Mouse (Mus musculus): ENCODE measurements at regions not wholly inside any gene's neighbourhood (a gene's known extent, or its start where the extent isn't known, plus 50 kb on each side); places are given as distances from the start of the nearest gene placed in this dataset.

- peak; percentile 38 for DNase-seq
Observed at GRCm38 (mm10) chr12:26067866-26068684, 347.0 kb downstream of the Rnf144a start.

DNA sequence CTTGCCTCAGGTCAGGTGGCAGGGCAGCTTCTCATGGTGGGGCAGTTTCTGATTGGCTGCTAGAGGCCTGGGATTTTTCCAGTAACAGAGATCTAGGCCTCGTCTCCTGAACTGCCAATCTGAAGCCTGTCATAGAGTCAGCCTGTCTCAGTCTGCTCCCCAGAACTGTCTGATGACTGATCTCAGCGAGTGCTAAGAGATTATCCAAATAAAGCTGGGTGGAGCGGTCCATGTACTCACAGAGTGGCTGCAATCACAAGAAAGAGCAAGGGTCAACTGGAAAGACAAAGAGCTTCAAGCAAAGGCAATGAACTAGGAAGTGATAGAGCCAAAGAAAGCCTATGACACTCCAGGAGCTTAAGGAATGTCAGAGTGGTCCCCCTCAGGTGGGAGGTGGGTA is 354.7 kb downstream of the Rnf144a start:
- no peak for DNase-seq

DNA sequence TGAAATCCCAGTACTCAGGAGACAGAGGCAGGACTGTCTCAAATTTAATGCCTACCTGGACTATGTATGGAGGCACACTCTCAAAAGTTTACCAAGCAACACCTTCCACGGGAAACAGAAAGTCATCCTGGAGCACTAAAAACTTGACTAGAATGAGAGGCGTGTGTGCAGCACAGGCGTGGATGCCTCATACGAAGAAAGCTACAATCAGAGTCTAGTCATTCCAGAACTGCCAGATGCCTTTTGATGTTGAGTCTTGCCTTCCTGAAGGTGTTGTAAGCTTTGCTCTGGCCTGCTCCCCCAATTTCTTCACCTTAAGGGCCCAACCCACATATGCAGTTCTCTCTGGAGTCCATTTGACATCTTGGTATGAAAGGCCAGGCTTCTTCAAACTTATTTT is 356.0 kb downstream of the Rnf144a start:
- DNase-seq: no peak

GRCm38 (mm10) chr12:26057491-26058054 is 357.5 kb downstream of the Rnf144a start:
- DNase-seq: no peak

GRCm38 (mm10) chr12:26046991-26047390 is 368.1 kb downstream of the Rnf144a start:
- DNase-seq: no peak

- DNase-seq: no peak
Observed at GRCm38 (mm10) chr12:26045321-26045720, 369.7 kb downstream of the Rnf144a start.

GRCm38 (mm10) chr12:26012951-26013350 is 402.1 kb downstream of the Rnf144a start:
- no peak for DNase-seq

DNA sequence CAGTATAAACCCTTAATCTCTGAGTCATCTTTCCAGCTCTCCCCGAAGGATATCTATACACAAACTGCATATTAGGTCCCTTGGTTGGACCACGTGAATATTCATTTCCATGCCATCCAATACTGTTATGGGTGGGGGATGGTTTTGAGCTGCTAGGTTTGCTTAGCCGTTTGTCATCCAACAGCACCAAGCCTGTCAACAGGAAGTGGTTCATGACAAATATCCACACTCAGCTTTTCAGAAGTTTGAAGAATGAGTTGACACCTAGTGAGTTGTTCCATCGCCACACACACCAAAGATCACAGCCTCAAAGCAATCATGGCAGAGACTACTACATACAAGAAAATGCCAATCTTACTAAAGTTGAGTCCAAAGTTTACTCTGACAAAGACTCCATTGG is 421.0 kb downstream of the Rnf144a start:
- no peak for DNase-seq

- no peak for DNase-seq
Observed at GRCm38 (mm10) chr12:25991801-25992525, 423.1 kb downstream of the Rnf144a start.

- DNase-seq: no peak
Observed at GRCm38 (mm10) chr12:25982545-25982944, 432.5 kb downstream of the Rnf144a start.

GRCm38 (mm10) chr12:25978335-25978734 is 436.7 kb downstream of the Rnf144a start:
- DNase-seq: no peak

DNA sequence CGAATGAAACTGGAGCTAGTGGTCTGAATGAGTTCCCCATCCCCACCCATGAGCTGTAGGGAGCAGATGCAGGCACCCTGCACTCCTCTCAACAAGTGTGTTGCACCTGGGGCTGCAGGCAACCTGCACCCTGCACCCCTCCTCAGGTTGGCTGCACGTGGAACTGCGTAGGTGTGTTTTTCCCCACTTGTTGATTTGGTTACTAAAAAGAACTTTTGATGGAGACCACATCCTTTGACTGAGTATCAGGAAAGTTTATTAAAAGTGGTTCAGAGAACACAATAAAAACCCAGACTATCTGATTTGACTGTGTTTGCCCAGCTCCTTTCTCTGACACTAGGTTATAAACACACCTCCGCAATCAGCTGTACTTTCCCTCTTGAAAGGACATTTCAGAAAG is 456.5 kb downstream of the Rnf144a start:
- no peak for DNase-seq

DNA sequence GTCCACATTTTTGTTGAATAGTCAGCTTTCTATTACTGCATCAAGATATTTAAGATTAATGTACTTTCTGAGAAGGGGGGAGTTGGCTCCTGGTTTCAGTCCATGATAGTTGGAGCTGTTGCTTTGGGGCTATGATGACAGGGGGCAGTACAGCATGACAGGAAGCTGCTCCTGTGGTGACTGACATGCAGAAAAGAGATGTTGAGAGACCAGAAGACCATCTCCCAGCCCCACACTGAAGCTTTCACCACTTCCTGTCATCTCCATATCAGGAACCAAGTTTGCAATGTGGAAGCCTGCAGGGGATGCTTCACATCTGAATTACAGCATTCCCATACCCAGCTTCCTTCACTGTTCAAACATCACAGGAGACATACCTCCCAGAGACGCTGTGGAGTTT is 457.5 kb downstream of the Rnf144a start:
- no peak for DNase-seq

GRCm38 (mm10) chr12:25947107-25947506 is 467.9 kb downstream of the Rnf144a start:
- no peak for DNase-seq

GRCm38 (mm10) chr12:25946121-25946520 is 468.9 kb downstream of the Rnf144a start:
- DNase-seq: no peak

- DNase-seq: no peak
Observed at GRCm38 (mm10) chr12:25938856-25939255, 476.2 kb downstream of the Rnf144a start.

DNA sequence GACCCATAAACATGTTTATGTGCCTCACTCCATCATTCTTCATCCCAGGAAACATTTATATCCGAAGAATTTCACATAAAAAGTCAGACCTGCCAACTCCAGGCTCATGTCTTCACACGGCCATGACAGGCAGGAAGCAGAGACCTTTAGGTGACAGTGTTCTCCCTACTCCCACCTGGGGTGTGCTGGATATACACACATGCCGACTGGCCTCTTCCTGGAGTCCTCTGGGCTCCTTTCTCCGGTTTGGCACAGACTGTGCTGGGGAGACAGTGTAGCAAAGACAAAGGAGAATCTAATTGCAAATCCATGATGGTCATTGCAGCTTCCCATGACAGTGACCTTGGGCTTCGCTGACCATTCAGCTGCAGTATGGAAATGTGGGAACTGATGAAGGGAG is 480.1 kb downstream of the Rnf144a start:
- DNase-seq: no peak

GRCm38 (mm10) chr12:25934526-25934925 is 480.5 kb downstream of the Rnf144a start:
- no peak for DNase-seq

GRCm38 (mm10) chr12:25926367-25926766 is 488.7 kb downstream of the Rnf144a start:
- no peak for DNase-seq

DNA sequence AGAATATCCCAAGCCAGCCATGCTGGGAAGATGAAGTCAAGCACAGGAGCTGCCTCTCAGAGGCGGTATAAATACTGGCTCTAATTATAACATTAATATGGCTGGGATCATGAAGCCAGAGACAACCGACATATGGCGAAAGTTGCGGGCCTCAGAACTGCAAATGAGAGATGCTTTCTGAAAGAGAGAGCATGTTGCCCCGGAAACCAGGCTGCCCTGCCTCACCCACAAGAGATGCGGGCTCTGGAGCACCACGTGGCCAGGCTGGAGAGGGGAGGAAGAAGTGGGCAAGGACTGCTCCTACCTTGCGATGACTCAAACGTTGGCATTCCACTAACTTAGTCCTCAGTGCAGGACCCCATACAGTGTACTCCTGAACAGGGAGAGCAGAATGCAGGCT is 490.5 kb downstream of the Rnf144a start:
- no peak for DNase-seq

GRCm38 (mm10) chr12:25923772-25924171 is 491.3 kb downstream of the Rnf144a start:
- no peak for DNase-seq

DNA sequence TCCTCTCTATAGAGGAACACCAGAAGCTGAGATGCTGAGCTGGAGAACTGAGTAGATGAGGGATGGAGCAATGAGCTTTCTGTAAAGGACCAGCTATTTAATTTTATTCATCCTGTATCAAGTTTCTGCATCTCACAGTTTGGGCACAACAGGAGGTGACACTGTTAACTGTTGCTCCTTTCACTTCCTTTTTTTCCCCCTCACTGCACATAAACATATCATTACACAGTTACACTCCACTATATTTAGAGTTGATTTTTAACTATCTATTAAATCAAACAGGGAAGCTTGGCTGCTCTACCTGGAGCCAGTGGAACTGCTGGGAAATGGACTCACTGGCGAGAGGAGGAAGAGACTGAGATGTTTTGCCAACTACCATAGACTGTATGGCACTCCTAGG is 509.4 kb downstream of the Rnf144a start:
- no peak for DNase-seq

- no peak for DNase-seq
Observed at GRCm38 (mm10) chr12:25896543-25896942, 518.5 kb downstream of the Rnf144a start.

GRCm38 (mm10) chr12:25895691-25896090 is 519.4 kb downstream of the Rnf144a start:
- no peak for DNase-seq
